Mouse (Mus musculus): ENCODE data around the gene Lpp.

- TF ChIP-seq CTCF (IDR thresholded peaks at IDR 0.05; ENCODE audit: borderline replicate concordance, insufficient read depth, low read length), result no peak
- TF ChIP-seq POLR2A (IDR thresholded peaks at IDR 0.05; ENCODE audit: low read depth, low read length), result no peak
Observed at GRCm38 (mm10) chr16:24766596-24766995, 373.3 kb downstream of the Lpp start.
